Mouse (Mus musculus): ENCODE data around the gene BC048403.
A peak's percentile ranks its signal among the peaks of the same experiment; 100 is the strongest.

The BC048403 gene

GRCm38 (mm10) chr10:121739548-121740505 is at the start of gene BC048403:
TSS of gene BC048403 (plus strand) at chr10:121739937.
- peak; percentile 70 for DNase-seq (ENCODE audit: low read depth, low spot score)

GRCm38 (mm10) chr10:121692944-121693579 is 46.7 kb upstream of the BC048403 start:
- peak; percentile 29 for DNase-seq (ENCODE audit: low read depth, low spot score)

GRCm38 (mm10) chr10:121694567-121694966 is 45.2 kb upstream of the BC048403 start:
- peak; percentile 49 for DNase-seq (ENCODE audit: low read depth, low spot score)

- DNase-seq (ENCODE audit: low read depth, low spot score) = no peak
These were observed 38.2 kb upstream of the BC048403 start for GRCm38 (mm10) chr10:121701296-121702248.

- DNase-seq (ENCODE audit: low read depth, low spot score) = no peak
These were observed 36.1 kb upstream of the BC048403 start for GRCm38 (mm10) chr10:121703619-121704018.

GRCm38 (mm10) chr10:121704871-121705270 is 34.9 kb upstream of the BC048403 start:
- no peak for DNase-seq (ENCODE audit: low read depth, low spot score)

- no peak for DNase-seq (ENCODE audit: low read depth, low spot score)
These were observed 34.2 kb upstream of the BC048403 start for GRCm38 (mm10) chr10:121705399-121706163.

GRCm38 (mm10) chr10:121716862-121717261 is 22.9 kb upstream of the BC048403 start:
- DNase-seq (ENCODE audit: low read depth, low spot score) = no peak

GRCm38 (mm10) chr10:121718896-121719585 is 20.7 kb upstream of the BC048403 start:
- no peak for DNase-seq (ENCODE audit: low read depth, low spot score)

GRCm38 (mm10) chr10:121720701-121721100 is 19.0 kb upstream of the BC048403 start:
- DNase-seq (ENCODE audit: low read depth, low spot score) = no peak

- DNase-seq (ENCODE audit: low read depth, low spot score) = no peak
These were observed 13.2 kb upstream of the BC048403 start for GRCm38 (mm10) chr10:121726505-121726904.

GRCm38 (mm10) chr10:121727151-121727550 is 12.6 kb upstream of the BC048403 start:
- DNase-seq (ENCODE audit: low read depth, low spot score) = no peak

- no peak for DNase-seq (ENCODE audit: low read depth, low spot score)
These were observed 11.5 kb upstream of the BC048403 start for GRCm38 (mm10) chr10:121728226-121728625.

- DNase-seq (ENCODE audit: low read depth, low spot score) = no peak
These were observed 8.6 kb upstream of the BC048403 start for GRCm38 (mm10) chr10:121731048-121731725.

- no peak for DNase-seq (ENCODE audit: low read depth, low spot score)
These were observed 7.2 kb upstream of the BC048403 start for GRCm38 (mm10) chr10:121732542-121732941.

- DNase-seq (ENCODE audit: low read depth, low spot score) = no peak
These were observed 2.5 kb upstream of the BC048403 start for GRCm38 (mm10) chr10:121737256-121737655.

- no peak for DNase-seq (ENCODE audit: low read depth, low spot score)
These were observed 2.6 kb downstream of the BC048403 start for GRCm38 (mm10) chr10:121742336-121742735.

GRCm38 (mm10) chr10:121750175-121750574 is 10.4 kb downstream of the BC048403 start:
- DNase-seq (ENCODE audit: low read depth, low spot score) = peak; percentile 48

GRCm38 (mm10) chr10:121754237-121754636 is 14.5 kb downstream of the BC048403 start:
- DNase-seq (ENCODE audit: low read depth, low spot score) = no peak

GRCm38 (mm10) chr10:121755822-121756221 is 16.1 kb downstream of the BC048403 start:
- no peak for DNase-seq (ENCODE audit: low read depth, low spot score)

All from WW6 (cell line).